Mouse (Mus musculus): ENCODE data around the gene Myg1. TPM values are rescaled to one million over a fixed set of nuclear protein-coding genes. Genes with fewer than 3 reads are reported as not detected.
"Not testable (repeated sequence)": the region's sequence is repeated elsewhere in the genome, so short reads cannot be mapped to it uniquely, and the experiment has no call there.

Gene Myg1
- polyA plus RNA-seq, 1 experiment from 2014 or later, result 99.2 TPM

DNA sequence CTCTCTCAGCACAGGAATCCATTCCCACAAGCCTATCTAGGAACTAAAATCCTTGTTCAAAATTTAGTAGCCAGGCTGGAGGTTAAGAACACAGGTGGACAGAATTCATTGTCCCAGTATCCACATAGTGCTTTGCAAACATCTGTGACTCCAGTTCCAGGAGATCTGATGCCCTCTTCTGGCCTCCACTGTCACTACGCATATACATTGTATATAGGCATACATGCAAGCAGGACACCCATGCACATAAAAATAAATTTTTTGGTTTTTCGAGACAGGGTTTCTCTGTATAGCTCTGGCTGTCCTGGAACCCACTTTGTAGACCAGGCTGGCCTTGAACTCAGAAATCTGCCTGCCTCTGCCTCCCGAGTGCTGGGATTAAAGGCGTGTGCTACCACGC, 4.4 kb downstream of the Myg1 start:
- Histone ChIP-seq H3K36me3 (ENCODE audit: control insufficient read depth, insufficient read depth, low read length) (peaks cover 41% of the 10 kb centered on the region), H3K4me1 (ENCODE audit: control insufficient read depth, insufficient read depth, low read length) (peaks cover 11% of the 10 kb centered on the region)
- not testable (repeated sequence) for H3K9me3 ChIP-seq (ENCODE audit: control insufficient read depth, low read length); H3K4me3 ChIP-seq (ENCODE audit: low read depth, low read length); ATAC-seq (ENCODE audit: low read depth); H3K9ac ChIP-seq (replicated peaks; ENCODE audit: low read depth, low read length); H3K27ac ChIP-seq (ENCODE audit: low read depth, low read length); H3K4me2 ChIP-seq (ENCODE audit: low read depth, low read length); H3K27me3 ChIP-seq (ENCODE audit: control insufficient read depth, insufficient read depth, low read length)
- 97% methylated on average over 5 of the region's 5 CpGs for WGBS

DNA sequence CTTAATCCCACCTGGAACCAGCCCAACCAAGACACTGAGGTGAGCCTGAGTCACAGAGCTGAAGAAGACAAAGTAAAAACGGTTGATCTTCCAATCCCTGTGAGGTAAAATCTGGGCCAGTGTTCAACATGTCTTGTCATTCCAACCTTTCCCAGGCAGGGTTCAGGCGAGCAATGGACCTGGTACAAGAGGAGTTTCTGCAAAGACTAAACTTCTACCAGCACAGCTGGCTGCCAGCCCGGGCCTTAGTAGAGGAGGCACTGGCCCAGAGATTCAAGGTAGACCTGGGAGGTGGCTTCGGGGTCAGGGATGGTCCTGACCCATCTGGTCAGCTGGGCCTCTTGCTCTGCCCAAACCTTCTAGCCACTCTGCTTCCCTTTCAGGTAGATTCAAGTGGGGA, 5.4 kb downstream of the Myg1 start:
- H3K36me3 ChIP-seq (ENCODE audit: control insufficient read depth, insufficient read depth, low read length), result peaks cover 41% of the 10 kb centered on the region
- H3K9ac ChIP-seq (replicated peaks; ENCODE audit: low read depth, low read length), result no peak overlapping the region

DNA sequence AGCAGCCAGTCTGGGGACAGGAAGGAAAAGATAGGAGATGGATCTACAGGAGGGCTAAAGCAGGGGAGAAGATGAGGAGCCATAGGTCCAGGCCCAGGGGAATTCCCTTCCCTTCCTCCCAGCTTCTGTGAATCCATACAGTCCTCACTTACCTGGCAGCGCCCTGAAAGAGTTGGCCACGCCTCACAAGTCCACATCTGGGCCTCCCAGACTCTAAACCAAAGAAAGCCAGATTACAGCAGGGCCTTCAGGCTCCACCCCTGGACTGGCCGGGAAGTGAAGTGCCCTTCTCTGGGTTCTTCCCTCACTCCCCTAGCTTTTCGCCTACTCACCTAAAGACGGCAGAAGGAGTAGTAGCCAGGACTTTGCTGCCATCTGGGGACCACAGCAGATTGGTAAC, 8.1 kb downstream of the Myg1 start:
- Histone ChIP-seq H3K36me3 (ENCODE audit: control insufficient read depth, insufficient read depth, low read length) (peaks cover 31% of the 10 kb centered on the region), H3K9ac (replicated peaks; ENCODE audit: low read depth, low read length) (no peak overlapping the region), H3K27me3 (ENCODE audit: control insufficient read depth, insufficient read depth, low read length) (no peaks in the 10 kb centered on the region), H3K9me3 (ENCODE audit: control insufficient read depth, low read length) (no peaks in the 10 kb centered on the region), H3K27ac (ENCODE audit: low read depth, low read length) (no peak overlapping the region), H3K4me1 (ENCODE audit: control insufficient read depth, insufficient read depth, low read length) (no peaks in the 10 kb centered on the region), H3K4me3 (ENCODE audit: low read depth, low read length) (no peak overlapping the region), H3K4me2 (ENCODE audit: low read depth, low read length) (no peak overlapping the region)
- WGBS, result 77% methylated on average over 5 of the region's 5 CpGs
- no peak for ATAC-seq (ENCODE audit: low read depth)

More for the DNA sequence above, 5.4 kb downstream of the Myg1 start:
- Histone ChIP-seq H3K4me2 (ENCODE audit: low read depth, low read length) (no peak overlapping the region), H3K9me3 (ENCODE audit: control insufficient read depth, low read length) (no peaks in the 10 kb centered on the region), H3K27ac (ENCODE audit: low read depth, low read length) (no peak overlapping the region), H3K4me1 (ENCODE audit: control insufficient read depth, insufficient read depth, low read length) (peaks cover 7% of the 10 kb centered on the region), H3K27me3 (ENCODE audit: control insufficient read depth, insufficient read depth, low read length) (no peaks in the 10 kb centered on the region), H3K4me3 (ENCODE audit: low read depth, low read length) (no peak overlapping the region)
- no peak for ATAC-seq (ENCODE audit: low read depth)
- 99% methylated on average over 4 of the region's 4 CpGs for WGBS

DNA sequence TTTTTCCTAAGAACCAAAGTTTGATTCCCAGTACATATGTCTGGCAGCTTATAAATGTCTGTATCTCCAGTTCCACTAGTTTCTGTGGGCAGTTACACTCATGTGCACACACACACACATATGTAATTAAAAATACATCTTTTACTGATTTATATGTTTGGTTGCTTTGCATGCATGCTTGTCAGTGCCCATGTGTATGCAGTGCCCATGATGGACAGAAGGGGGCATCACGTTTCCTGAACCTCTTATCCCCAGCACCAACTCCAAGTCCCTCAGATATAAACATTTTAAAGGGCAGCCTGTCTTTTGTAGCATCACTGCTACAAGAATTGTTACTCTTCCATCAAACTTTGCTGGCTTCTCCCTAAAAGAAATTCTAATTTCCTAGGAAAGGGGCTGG, 10.1 kb downstream of the Myg1 start:
- Histone ChIP-seq H3K9me3 (ENCODE audit: control insufficient read depth, low read length) (no peaks in the 10 kb centered on the region), H3K36me3 (ENCODE audit: control insufficient read depth, insufficient read depth, low read length) (peaks cover 27% of the 10 kb centered on the region), H3K4me3 (ENCODE audit: low read depth, low read length) (no peak overlapping the region), H3K27ac (ENCODE audit: low read depth, low read length) (no peak overlapping the region), H3K4me2 (ENCODE audit: low read depth, low read length) (no peak overlapping the region), H3K4me1 (ENCODE audit: control insufficient read depth, insufficient read depth, low read length) (no peaks in the 10 kb centered on the region), H3K9ac (replicated peaks; ENCODE audit: low read depth, low read length) (no peak overlapping the region), H3K27me3 (ENCODE audit: control insufficient read depth, insufficient read depth, low read length) (no peaks in the 10 kb centered on the region)
- no peak for ATAC-seq (ENCODE audit: low read depth)
- WGBS, result 13% methylated on average over 1 of the region's 1 CpGs

DNA sequence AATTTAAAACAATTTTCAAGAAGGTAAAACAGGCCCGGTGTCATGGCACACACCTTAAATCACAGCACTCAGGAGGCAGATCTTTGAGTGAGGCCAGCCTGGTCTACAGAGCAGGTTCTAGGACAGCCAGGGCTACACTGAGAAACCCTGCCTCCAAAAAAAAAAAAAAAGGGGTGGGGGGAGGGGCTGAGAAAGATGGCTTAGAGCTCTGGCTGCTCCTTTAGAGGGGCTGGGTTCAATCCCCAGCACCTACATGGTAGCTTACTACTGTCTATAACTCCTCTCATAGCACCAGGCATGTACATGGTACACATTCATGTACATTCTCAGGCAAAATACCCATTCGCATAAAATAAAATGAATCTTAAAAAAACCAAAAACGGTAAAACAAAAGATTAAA, 13.0 kb downstream of the Myg1 start:
- no peak overlapping the region for H3K4me3 ChIP-seq (ENCODE audit: low read depth, low read length)
- no peak overlapping the region for H3K27ac ChIP-seq (ENCODE audit: low read depth, low read length)
- H3K9me3 ChIP-seq (ENCODE audit: control insufficient read depth, low read length), result no peaks in the 10 kb centered on the region
- 97% methylated on average over 3 of the region's 3 CpGs for WGBS
- no peaks in the 10 kb centered on the region for H3K27me3 ChIP-seq (ENCODE audit: control insufficient read depth, insufficient read depth, low read length)
- H3K9ac ChIP-seq (replicated peaks; ENCODE audit: low read depth, low read length), result no peak overlapping the region
- 0 out of 2 replicates have a peak, but pooled peaks cover 4% of the 10 kb centered on the region for H3K36me3 ChIP-seq (ENCODE audit: control insufficient read depth, insufficient read depth, low read length)
- no peak overlapping the region for H3K4me2 ChIP-seq (ENCODE audit: low read depth, low read length)
- no peaks in the 10 kb centered on the region; the same call in 1 of the 2 replicates for H3K4me1 ChIP-seq (ENCODE audit: control insufficient read depth, insufficient read depth, low read length)
- ATAC-seq (ENCODE audit: low read depth), result no peak

DNA sequence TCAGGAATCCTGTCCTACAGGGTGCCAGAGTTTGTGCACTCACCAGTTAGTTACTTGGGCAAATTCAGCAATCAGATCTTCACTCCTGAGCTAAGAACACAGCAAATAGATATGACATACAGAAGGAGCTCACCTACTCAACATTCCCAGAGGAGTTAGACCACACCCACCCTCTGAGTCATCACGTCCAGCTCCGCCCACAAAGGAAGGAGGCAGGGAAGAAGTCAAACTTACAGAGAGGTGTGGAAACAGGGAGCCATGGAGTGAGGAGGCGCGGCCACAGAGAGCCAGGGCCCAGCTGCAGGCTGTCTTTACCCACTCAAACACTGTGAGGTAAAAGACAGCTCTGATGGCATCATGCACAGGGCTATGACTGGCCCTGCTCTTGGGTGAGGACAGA, 14.9 kb downstream of the Myg1 start:
- no peak for ATAC-seq (ENCODE audit: low read depth)
- H3K4me2 ChIP-seq (ENCODE audit: low read depth, low read length), result no peak overlapping the region
- H3K27me3 ChIP-seq (ENCODE audit: control insufficient read depth, insufficient read depth, low read length), result no peaks in the 10 kb centered on the region
- H3K27ac ChIP-seq (ENCODE audit: low read depth, low read length), result no peak overlapping the region
- H3K4me3 ChIP-seq (ENCODE audit: low read depth, low read length), result no peak overlapping the region
- 83% methylated on average over 4 of the region's 4 CpGs for WGBS
- no peaks in the 10 kb centered on the region for H3K9me3 ChIP-seq (ENCODE audit: control insufficient read depth, low read length)
- H3K4me1 ChIP-seq (ENCODE audit: control insufficient read depth, insufficient read depth, low read length), result peaks cover 12% of the 10 kb centered on the region
- H3K36me3 ChIP-seq (ENCODE audit: control insufficient read depth, insufficient read depth, low read length), result 0 out of 2 replicates have a peak, but pooled peaks cover 4% of the 10 kb centered on the region
- no peak overlapping the region for H3K9ac ChIP-seq (replicated peaks; ENCODE audit: low read depth, low read length)

DNA sequence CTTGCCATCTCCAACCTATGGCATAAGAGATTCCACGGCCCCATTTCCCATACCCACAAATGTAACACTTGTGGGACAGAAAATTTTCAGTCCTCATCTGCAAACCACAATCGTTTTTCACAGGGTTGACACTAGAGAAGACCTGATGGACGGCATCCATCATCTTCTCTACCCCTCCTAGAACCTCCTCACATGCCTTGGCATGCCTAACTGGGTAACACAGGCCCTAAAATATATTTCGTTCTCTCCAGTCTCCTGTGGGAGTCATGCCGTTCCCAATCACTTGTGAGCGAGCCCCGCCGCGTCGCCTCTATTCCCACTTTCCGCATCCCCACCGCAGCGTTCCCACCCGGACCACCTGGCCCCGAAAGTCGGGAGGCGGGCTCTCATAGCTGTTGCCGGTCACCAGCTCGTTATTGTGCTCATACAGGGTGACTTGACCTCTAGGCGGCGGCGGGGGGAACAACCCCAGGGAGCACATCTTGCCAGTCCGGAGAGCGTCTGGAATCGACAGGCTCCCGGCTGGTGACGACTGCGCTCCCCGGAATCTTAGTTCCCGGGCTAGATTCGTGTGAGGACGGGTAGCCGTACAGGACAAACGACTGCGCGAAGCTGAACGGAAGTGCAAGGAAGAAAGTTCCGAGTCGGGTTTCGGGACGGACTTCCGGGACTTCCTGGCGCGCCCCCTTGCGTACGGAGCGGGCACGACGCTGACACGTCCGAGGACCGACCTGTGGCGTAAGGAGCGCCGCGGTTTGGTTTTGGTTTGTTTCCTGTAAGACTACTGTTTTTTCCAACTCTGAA, 18.8 kb downstream of the Myg1 start, which contains the start of gene Aaas:
Aaas (minus strand) TSS at position 634 of the 804 bp plus-strand sequence.
- WGBS, result under 1% methylated on average over 56 of the region's 56 CpGs

DNA sequence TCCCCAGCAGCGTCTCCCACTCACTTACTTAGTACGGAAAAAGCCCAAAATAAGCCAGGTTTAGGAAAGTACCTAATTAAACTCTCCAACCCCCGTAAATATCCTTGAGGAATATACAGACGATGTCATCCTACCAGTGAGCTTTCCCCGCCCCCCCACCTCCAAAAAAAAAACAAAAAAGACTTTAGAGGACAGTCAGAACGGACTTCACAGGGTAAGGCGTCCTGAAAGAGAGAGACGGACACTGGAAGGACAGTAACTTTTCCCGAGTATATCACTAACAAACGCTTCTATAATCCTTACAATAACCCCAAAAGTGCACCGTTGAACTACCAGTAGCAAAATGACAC, 19.4 kb downstream of the Myg1 start:
- Histone ChIP-seq H3K9ac (replicated peaks; ENCODE audit: low read depth, low read length) (peak overlapping the region; percentile 25; the same call in 1 of the 2 replicates), H3K36me3 (ENCODE audit: control insufficient read depth, insufficient read depth, low read length) (no peaks in the 10 kb centered on the region), H3K27ac (ENCODE audit: low read depth, low read length) (no peak overlapping the region), H3K4me2 (ENCODE audit: low read depth, low read length) (peak overlapping the region; percentile 88), H3K27me3 (ENCODE audit: control insufficient read depth, insufficient read depth, low read length) (no peaks in the 10 kb centered on the region), H3K9me3 (ENCODE audit: control insufficient read depth, low read length) (no peaks in the 10 kb centered on the region), H3K4me3 (ENCODE audit: low read depth, low read length) (peak overlapping the region; percentile 73), H3K4me1 (ENCODE audit: control insufficient read depth, insufficient read depth, low read length) (peaks cover 13% of the 10 kb centered on the region)
- WGBS, result 12% methylated on average over 11 of the region's 11 CpGs
- peak; percentile 10; the same call in 1 of the 2 replicates for ATAC-seq (ENCODE audit: low read depth)

More for the DNA sequence above, 18.8 kb downstream of the Myg1 start, which contains the start of gene Aaas:
- peak within 1 kb of the TSS; percentile 88 for H3K4me2 ChIP-seq (ENCODE audit: low read depth, low read length)
- H3K9me3 ChIP-seq (ENCODE audit: control insufficient read depth, low read length), result no peaks in the 10 kb centered on the region
- H3K4me3 ChIP-seq (ENCODE audit: low read depth, low read length), result peak within 1 kb of the TSS; percentile 73
- peak; percentile 91 for ATAC-seq (ENCODE audit: low read depth)
- H3K9ac ChIP-seq (replicated peaks; ENCODE audit: low read depth, low read length), result peak within 1 kb of the TSS; percentile 71
- peak within 1 kb of the TSS; percentile 45 for H3K27ac ChIP-seq (ENCODE audit: low read depth, low read length)
- H3K4me1 ChIP-seq (ENCODE audit: control insufficient read depth, insufficient read depth, low read length), result peaks cover 12% of the 10 kb centered on the region
- 0 out of 2 replicates have a peak, but pooled peaks cover 3% of the 10 kb centered on the region for H3K36me3 ChIP-seq (ENCODE audit: control insufficient read depth, insufficient read depth, low read length)
- no peaks in the 10 kb centered on the region for H3K27me3 ChIP-seq (ENCODE audit: control insufficient read depth, insufficient read depth, low read length)

DNA sequence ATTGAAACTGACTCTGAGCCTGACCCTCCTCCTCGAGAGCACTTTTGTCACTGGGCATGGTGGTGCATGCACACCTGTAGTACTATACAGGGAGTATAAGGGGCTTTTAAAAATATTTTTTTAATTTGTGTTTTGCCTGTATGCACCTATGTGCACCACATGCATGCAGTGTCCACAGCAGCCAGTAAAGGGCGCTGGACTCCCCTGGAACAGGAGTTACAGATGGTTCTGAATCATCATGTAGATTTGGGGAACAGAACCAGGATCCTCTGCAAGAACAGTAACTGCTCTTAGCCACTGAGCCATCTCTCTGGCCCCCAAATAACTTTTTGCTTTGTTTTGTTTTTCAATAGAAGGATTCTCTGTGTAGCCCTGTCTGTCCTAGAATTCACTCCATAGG, 20.7 kb downstream of the Myg1 start:
- H3K27me3 ChIP-seq (ENCODE audit: control insufficient read depth, insufficient read depth, low read length), result no peaks in the 10 kb centered on the region
- H3K27ac ChIP-seq (ENCODE audit: low read depth, low read length), result no peak overlapping the region
- H3K9ac ChIP-seq (replicated peaks; ENCODE audit: low read depth, low read length), result no peak overlapping the region
- no peak overlapping the region for H3K4me3 ChIP-seq (ENCODE audit: low read depth, low read length)
- no peaks in the 10 kb centered on the region for H3K9me3 ChIP-seq (ENCODE audit: control insufficient read depth, low read length)
- ATAC-seq (ENCODE audit: low read depth), result no peak
- WGBS, result 68% methylated on average over 2 of the region's 2 CpGs
- H3K4me2 ChIP-seq (ENCODE audit: low read depth, low read length), result no peak overlapping the region
- peaks cover 15% of the 10 kb centered on the region for H3K4me1 ChIP-seq (ENCODE audit: control insufficient read depth, insufficient read depth, low read length)
- no peaks in the 10 kb centered on the region for H3K36me3 ChIP-seq (ENCODE audit: control insufficient read depth, insufficient read depth, low read length)
